Mouse (Mus musculus): ENCODE results near the gene Olfr1055.
"Not testable (repeated sequence)": the region's sequence is repeated elsewhere in the genome, so short reads cannot be mapped to it uniquely, and the experiment has no call there.

Gene Olfr1055

GRCm38 (mm10) chr2:86350184-86350583 is at the start of gene Olfr1055:
Olfr1055 (minus strand) TSS chr2:86350284.
- DNase-seq (ENCODE audit: low read depth, low spot score), result no peak

- no peak for DNase-seq (ENCODE audit: low read depth, low spot score)
Observed at GRCm38 (mm10) chr2:86395114-86395513, 45.0 kb upstream of the Olfr1055 start.

- DNase-seq (ENCODE audit: low read depth, low spot score), result not testable (repeated sequence)
Observed at GRCm38 (mm10) chr2:86388461-86388860, 38.4 kb upstream of the Olfr1055 start, which contains the start of gene Olfr1058. Olfr1058 (minus strand) TSS chr2:86388561.

- no peak for DNase-seq (ENCODE audit: low read depth, low spot score)
Observed at GRCm38 (mm10) chr2:86378293-86378692, 28.2 kb upstream of the Olfr1055 start, which contains the start of gene Olfr1057. Olfr1057 (minus strand) TSS chr2:86378393.

GRCm38 (mm10) chr2:86366342-86366741 is 16.3 kb upstream of the Olfr1055 start:
- not testable (repeated sequence) for DNase-seq (ENCODE audit: low read depth, low spot score)

GRCm38 (mm10) chr2:86362369-86362768 is 12.3 kb upstream of the Olfr1055 start, which contains the start of gene Olfr1056:
Olfr1056 (minus strand) TSS chr2:86362469.
- DNase-seq (ENCODE audit: low read depth, low spot score), result no peak

GRCm38 (mm10) chr2:86351751-86352150 is 1.7 kb upstream of the Olfr1055 start:
- not testable (repeated sequence) for DNase-seq (ENCODE audit: low read depth, low spot score)

GRCm38 (mm10) chr2:86335333-86335732 is 14.8 kb downstream of the Olfr1055 start, which contains the start of gene Olfr1054:
Olfr1054 (minus strand) TSS chr2:86335433.
- DNase-seq (ENCODE audit: low read depth, low spot score), result no peak

GRCm38 (mm10) chr2:86315184-86315583 is 34.9 kb downstream of the Olfr1055 start, which contains the start of gene Olfr1053:
Olfr1053 (minus strand) TSS chr2:86315284.
- DNase-seq (ENCODE audit: low read depth, low spot score), result no peak

Data from telencephalon, adult 2 months (tissue).